Mouse (Mus musculus) forebrain, postnatal 0 days (tissue): Measurements from ENCODE around the gene Fam49a. TPM values are rescaled to one million over a fixed set of nuclear protein-coding genes. Genes with fewer than 3 reads are reported as not detected.

Experiments
- ATAC-seq: fragments of 200-750 bp; cut with Nextera tagmentation; 2 replicates; pipeline ENCODE4 v1.8.0; 2017; ENCODE audit warnings: mild to moderate bottlenecking, moderate library complexity
- DNase-seq: peaks from one replicate; pipeline ENCODE4 v3.0.0-alpha.2; 2015
- H3K27ac ChIP-seq: fragments of 300-500 bp; sonication (generic); 2 replicates; pipeline ENCODE4 v1.5.1; 2014; ENCODE audit warnings: low read depth, mild to moderate bottlenecking, antibody characterized with exemption, low read length, moderate library complexity, mixed read lengths
- H3K27me3 ChIP-seq: fragments of 300-500 bp; sonication (generic); 2 replicates; pipeline ENCODE4 v1.6.1; 2014; ENCODE audit warnings: mild to moderate bottlenecking, low read length, mixed read lengths; ENCODE audit not compliant: insufficient read depth
- H3K36me3 ChIP-seq: fragments of 300-500 bp; sonication (generic); 2 replicates; pipeline ENCODE4 v1.6.1; 2014; ENCODE audit warnings: mild to moderate bottlenecking, moderate library complexity; ENCODE audit not compliant: insufficient read depth
- H3K4me1 ChIP-seq: fragments of 300-500 bp; sonication (generic); 2 replicates; pipeline ENCODE4 v1.6.1; 2014; ENCODE audit warnings: antibody characterized with exemption; ENCODE audit not compliant: insufficient read depth
- H3K4me2 ChIP-seq: fragments of 300-500 bp; sonication (generic); 2 replicates; pipeline ENCODE4 v1.6.1; 2014; ENCODE audit warnings: low read depth, mild to moderate bottlenecking, moderate library complexity
- H3K4me3 ChIP-seq: fragments of 300-500 bp; sonication (generic); 2 replicates; pipeline ENCODE4 v1.5.1; 2014; ENCODE audit warnings: low read depth, low read length, mixed read lengths
- H3K9ac ChIP-seq: fragments of 300-500 bp; sonication (generic); 2 replicates; pipeline ENCODE4 v1.6.1; 2014; ENCODE audit warnings: mild to moderate bottlenecking
- H3K9me3 ChIP-seq: fragments of 300-500 bp; sonication (generic); 2 replicates; pipeline ENCODE4 v1.6.1; 2016; ENCODE audit warnings: low read length
- CTCF ChIP-seq: sonication (generic); IDR thresholded peaks from 2 replicates; pipeline ENCODE4 v1.5.1; 2016; ENCODE audit warnings: antibody characterized with exemption, control low read depth, low read depth
- WGBS: fragments of 180-500 bp; shearing (Covaris S2); extraction: QIAGEN DNeasy Blood & Tissue Kit; methylation state at CpG from one replicate; pipeline ENCODE4 v1.1.7; 2014; 5-methylcytosine and 5-hydroxymethylcytosine counted together
- polyA plus RNA-seq: library from polyadenylated mRNA; unstranded; fragments of >200 nt; fragmentation: Nextera tagmentation; extraction: Ambion mirVana; gene quantifications from 2 replicates; pipeline ENCODE4 v1.2.1, GENCODE M21; 2015
- total RNA-seq: library from RNA; depleted of rRNA; stranded (reverse); fragments of >200 nt; gene quantifications from 2 replicates; pipeline ENCODE4 v1.2.3, GENCODE M21; 2014

Fam49a gene
- total and polyA plus RNA-seq, 2 experiments from 2014 or later = 120 to 202 TPM

DNA sequence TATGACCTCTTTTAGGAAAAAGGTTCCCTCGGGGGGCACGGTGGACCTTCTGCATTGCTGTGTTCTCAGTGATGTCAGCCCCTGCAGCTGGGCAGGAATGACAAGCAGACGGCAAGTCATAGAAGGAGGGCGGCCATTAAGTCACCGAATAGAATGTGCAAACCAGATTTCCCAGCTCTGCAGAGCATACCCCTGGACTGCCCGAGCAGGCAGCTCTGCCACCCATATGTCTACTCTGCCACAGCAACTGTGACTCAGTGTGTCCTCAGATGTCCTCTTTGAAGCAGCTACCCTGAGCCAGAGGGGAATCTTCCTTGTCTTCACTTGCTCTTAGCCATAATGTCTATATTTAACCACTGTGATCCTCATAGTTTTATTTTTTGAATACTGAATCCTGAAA lies 75.4 kb downstream of the Fam49a start:
- DNase-seq (no peak), ATAC-seq (peak; percentile 79)
- H3K9ac ChIP-seq = no peak overlapping the region
- H3K4me3 ChIP-seq = no peak overlapping the region
- no peaks in the 10 kb centered on the region for H3K9me3 ChIP-seq
- no peak overlapping the region for H3K4me2 ChIP-seq
- TF ChIP-seq CTCF = no peak
- no peaks in the 10 kb centered on the region for H3K4me1 ChIP-seq
- H3K27me3 ChIP-seq = no peaks in the 10 kb centered on the region
- 78% methylated on average over 6 of the region's 6 CpGs for WGBS
- H3K36me3 ChIP-seq = no peaks in the 10 kb centered on the region
- no peak overlapping the region for H3K27ac ChIP-seq

DNA sequence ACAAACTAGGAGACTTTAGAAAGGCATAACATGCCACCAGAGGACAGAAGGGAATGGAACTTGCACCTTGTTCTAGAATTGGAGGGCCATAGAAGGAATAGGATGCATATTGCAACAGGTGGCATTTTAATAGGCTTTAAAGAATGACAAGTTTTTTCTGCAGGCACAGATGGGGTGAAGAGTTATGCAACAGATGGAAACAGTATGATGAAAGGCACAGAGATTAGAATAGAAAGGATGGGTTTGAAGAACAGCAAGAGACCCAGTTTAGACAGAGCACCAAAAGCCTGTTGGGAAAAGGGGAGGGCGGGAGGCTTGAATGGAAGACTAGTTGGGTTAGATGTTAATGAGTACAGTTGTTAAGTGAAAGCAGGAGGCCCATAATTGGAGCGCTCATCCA lies 81.4 kb downstream of the Fam49a start:
- Histone ChIP-seq H3K4me1 (no peaks in the 10 kb centered on the region), H3K27me3 (no peaks in the 10 kb centered on the region), H3K36me3 (peaks cover 4% of the 10 kb centered on the region; the same call in 1 of the 2 replicates), H3K9ac (no peak overlapping the region), H3K27ac (no peak overlapping the region), H3K9me3 (no peaks in the 10 kb centered on the region), H3K4me3 (no peak overlapping the region), H3K4me2 (no peak overlapping the region)
- TF ChIP-seq CTCF = no peak
- ATAC-seq (peak; percentile 40; the same call in 1 of the 2 replicates), DNase-seq (no peak)
- 79% methylated on average over 2 of the region's 2 CpGs for WGBS

DNA sequence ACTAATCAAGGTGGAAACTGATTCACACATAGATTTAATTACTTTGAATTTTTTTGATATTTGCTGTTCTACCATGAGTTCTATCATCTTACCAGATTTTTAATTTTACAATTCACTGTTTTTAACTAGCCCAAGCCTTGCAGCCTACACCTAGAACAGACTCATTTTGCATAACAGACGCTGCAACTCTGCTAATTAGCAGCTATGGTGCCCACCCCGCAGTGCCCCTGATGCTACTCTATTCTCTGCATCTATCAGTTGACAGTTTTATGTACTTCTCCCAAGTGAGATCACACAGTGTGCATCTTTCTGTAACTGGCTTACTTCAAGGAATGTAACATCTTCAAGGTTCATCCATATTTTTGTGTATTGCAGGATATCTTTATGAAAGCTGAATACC lies 86.7 kb downstream of the Fam49a start:
- no peaks in the 10 kb centered on the region for H3K4me1 ChIP-seq
- WGBS = 53% methylated on average over 2 of the region's 2 CpGs
- no peak overlapping the region for H3K4me3 ChIP-seq
- H3K4me2 ChIP-seq = no peak overlapping the region
- no peak overlapping the region for H3K9ac ChIP-seq
- no peak overlapping the region for H3K27ac ChIP-seq
- no peaks in the 10 kb centered on the region for H3K9me3 ChIP-seq
- DNase-seq (no peak), ATAC-seq (peak; percentile 65; the same call in 1 of the 2 replicates)
- TF ChIP-seq CTCF = no peak
- H3K27me3 ChIP-seq = no peaks in the 10 kb centered on the region
- H3K36me3 ChIP-seq = peaks cover 4% of the 10 kb centered on the region; the same call in 1 of the 2 replicates

DNA sequence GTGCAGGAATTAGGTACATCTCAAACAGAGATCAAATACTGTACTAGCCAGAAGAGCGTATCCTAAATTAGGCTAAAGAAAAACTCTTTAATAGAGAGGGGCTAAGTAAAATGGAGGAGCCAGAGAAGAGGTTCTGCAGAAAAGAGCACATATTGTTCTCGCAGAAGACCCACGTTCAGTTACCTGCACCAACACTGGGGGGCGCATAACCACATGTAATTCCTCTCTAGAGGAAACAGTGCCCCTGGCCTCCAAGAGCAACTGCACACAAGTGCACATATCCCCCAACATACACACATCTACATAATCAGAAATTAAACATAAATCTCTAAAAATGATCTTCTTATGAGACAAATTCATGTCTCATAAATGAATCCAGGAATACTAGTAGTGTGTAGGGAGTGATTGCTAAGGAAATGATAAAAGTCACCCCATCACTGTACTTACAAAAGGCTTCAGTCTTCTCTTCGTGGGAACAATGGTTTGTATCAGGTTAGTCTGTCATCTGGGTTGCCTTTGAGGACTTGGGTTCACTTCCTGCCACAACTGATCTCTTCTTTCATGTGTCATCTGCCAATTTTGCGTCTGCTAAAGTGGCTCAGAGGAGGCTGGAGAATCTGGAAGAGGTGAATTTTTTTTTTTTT lies 87.8 kb downstream of the Fam49a start:
- no peak overlapping the region for H3K4me3 ChIP-seq
- TF ChIP-seq CTCF = peak; percentile 31
- no peak for DNase-seq
- no peak overlapping the region for H3K27ac ChIP-seq
- H3K36me3 ChIP-seq = no peaks in the 10 kb centered on the region; the same call in 1 of the 2 replicates
- H3K9ac ChIP-seq = no peak overlapping the region
- no peaks in the 10 kb centered on the region for H3K27me3 ChIP-seq
- H3K4me1 ChIP-seq = no peaks in the 10 kb centered on the region
- no peak for ATAC-seq
- 80% methylated on average over 6 of the region's 6 CpGs for WGBS
- no peaks in the 10 kb centered on the region for H3K9me3 ChIP-seq
- H3K4me2 ChIP-seq = no peak overlapping the region

DNA sequence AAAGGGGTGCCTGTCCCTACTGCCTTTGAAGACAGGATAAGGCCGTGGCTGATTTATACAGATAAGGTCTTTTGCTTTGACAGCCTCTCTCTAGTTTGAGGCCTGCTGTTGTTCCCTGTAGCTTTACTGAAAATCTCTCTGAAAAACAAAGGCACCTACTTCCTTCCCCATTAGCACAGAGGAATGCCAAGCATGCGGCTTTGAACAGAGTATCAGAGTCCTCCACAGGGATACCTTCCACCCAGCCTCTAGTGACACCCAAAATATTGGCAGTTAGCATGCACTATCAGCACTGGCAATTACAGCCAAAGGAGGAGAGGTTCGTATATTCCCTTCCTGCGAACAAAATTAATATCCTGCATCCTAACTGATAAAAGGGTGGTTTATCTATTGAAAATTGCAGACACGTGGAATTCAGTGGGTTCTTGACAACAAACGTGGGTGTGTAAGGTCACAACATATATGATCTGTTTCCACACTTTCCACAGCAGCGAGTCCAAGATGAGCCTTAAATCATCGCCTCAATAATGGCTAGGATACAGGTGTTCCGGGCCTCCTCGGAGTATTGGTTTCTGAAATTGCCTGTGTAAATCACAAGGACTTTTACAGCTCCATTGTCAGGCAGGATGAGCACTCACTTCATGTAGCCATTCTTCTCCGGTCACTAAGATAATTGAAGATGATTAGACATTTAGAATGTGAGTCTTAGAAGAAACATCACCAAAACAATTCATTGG lies 90.0 kb downstream of the Fam49a start:
- Histone ChIP-seq H3K4me3 (no peak overlapping the region), H3K4me2 (no peak overlapping the region), H3K9me3 (no peaks in the 10 kb centered on the region), H3K9ac (no peak overlapping the region), H3K27ac (no peak overlapping the region), H3K4me1 (peaks cover 5% of the 10 kb centered on the region; the same call in 1 of the 2 replicates), H3K36me3 (peaks cover 6% of the 10 kb centered on the region; the same call in 1 of the 2 replicates), H3K27me3 (no peaks in the 10 kb centered on the region)
- no peak for ATAC-seq
- TF ChIP-seq CTCF = no peak
- WGBS = 69% methylated on average over 11 of the region's 11 CpGs
- DNase-seq = no peak

DNA sequence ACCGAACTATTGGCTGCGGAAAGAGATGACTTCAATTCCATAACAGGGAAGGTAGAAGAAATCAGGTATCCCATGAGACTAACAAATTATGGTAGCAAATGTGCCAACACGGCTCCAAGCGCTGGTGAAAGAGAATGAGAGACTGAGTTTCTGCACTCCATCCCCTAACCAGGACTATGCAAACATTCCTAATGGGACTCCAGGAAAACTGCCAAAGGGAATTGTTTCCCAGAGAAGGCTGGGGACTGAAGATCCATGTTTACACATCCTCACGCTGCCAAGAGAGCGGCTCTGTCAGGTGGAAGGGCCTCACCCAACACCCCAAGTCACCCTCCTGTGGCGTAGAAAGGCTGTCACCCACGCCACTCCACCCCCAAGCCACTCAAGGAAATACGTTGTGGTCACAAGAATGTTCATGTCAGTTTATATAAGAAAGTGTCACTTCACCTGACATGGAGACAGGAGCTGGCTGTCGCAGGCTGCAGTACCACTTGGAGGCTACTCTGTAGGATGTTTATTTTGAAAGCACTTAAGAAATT lies 92.2 kb downstream of the Fam49a start:
- Histone ChIP-seq H3K4me1 (peaks cover 5% of the 10 kb centered on the region; the same call in 1 of the 2 replicates), H3K9me3 (no peaks in the 10 kb centered on the region), H3K36me3 (peaks cover 10% of the 10 kb centered on the region; the same call in 1 of the 2 replicates), H3K27me3 (no peaks in the 10 kb centered on the region), H3K27ac (no peak overlapping the region), H3K9ac (no peak overlapping the region), H3K4me3 (no peak overlapping the region), H3K4me2 (no peak overlapping the region)
- DNase-seq (no peak), ATAC-seq (no peak)
- WGBS = 75% methylated on average over 10 of the region's 10 CpGs
- no peak for TF ChIP-seq CTCF

DNA sequence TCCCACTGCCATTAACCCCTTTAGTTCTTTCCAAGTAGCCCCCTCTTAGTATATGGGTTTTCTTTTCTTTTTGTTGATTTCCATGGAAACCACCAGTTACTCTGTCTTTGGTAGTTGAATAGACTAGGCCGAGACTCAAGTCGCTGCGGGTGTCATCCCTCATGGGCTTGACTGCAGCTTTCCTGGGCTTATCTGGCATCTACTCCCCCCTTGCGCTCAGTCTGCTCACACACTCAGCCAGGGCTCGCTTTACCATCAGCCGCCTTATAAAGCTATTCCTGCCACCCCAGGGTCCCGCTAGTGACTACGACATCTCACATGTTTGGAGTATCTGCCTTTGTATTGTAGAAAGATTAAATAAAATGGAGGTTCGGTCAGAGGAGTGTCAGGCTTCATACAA lies 94.1 kb downstream of the Fam49a start:
- Histone ChIP-seq H3K9ac (no peak overlapping the region), H3K27me3 (no peaks in the 10 kb centered on the region), H3K27ac (no peak overlapping the region; the same call in 1 of the 2 replicates), H3K4me2 (no peak overlapping the region), H3K4me1 (peaks cover 5% of the 10 kb centered on the region; the same call in 1 of the 2 replicates), H3K4me3 (no peak overlapping the region), H3K9me3 (no peaks in the 10 kb centered on the region), H3K36me3 (peaks cover 10% of the 10 kb centered on the region; the same call in 1 of the 2 replicates)
- no peak for TF ChIP-seq CTCF
- WGBS = 57% methylated on average over 9 of the region's 9 CpGs
- DNase-seq (no peak), ATAC-seq (peak; percentile 61)
